Mouse (Mus musculus) cerebellum, adult 9-11 months (tissue): ENCODE results near the gene Ciapin1.

Experiments
- DNase-seq: peaks from one replicate; pipeline ENCODE4 v3.0.0; 2022

Ciapin1 gene

GRCm38 (mm10) chr8:94837662-94838574 is at the start of gene Ciapin1, which contains the start of gene Coq9:
TSS of gene Ciapin1 (minus strand) at chr8:94838358.
TSS of gene Coq9 (plus strand) at chr8:94838321.
- DNase-seq: peak; percentile 95

- no peak for DNase-seq
These were observed 42.6 kb upstream of the Ciapin1 start for GRCm38 (mm10) chr8:94880742-94881141.

GRCm38 (mm10) chr8:94876820-94877219 is 38.7 kb upstream of the Ciapin1 start:
- DNase-seq: no peak

- DNase-seq: peak; percentile 61
These were observed 38.1 kb upstream of the Ciapin1 start, which contains the start of gene Dok4 for GRCm38 (mm10) chr8:94876197-94876730. TSS of gene Dok4 (minus strand) at chr8:94876330.

- no peak for DNase-seq
These were observed 37.7 kb upstream of the Ciapin1 start for GRCm38 (mm10) chr8:94875871-94876150.

- DNase-seq: peak; percentile 33
These were observed 37.1 kb upstream of the Ciapin1 start for GRCm38 (mm10) chr8:94875096-94875870.

GRCm38 (mm10) chr8:94874358-94874757 is 36.2 kb upstream of the Ciapin1 start:
- DNase-seq: peak; percentile 65

GRCm38 (mm10) chr8:94872576-94872975 is 34.4 kb upstream of the Ciapin1 start:
- no peak for DNase-seq

- DNase-seq: peak; percentile 35
These were observed 34.0 kb upstream of the Ciapin1 start for GRCm38 (mm10) chr8:94872156-94872555.

- DNase-seq: peak; percentile 73
These were observed 33.1 kb upstream of the Ciapin1 start for GRCm38 (mm10) chr8:94871108-94871894.

- DNase-seq: peak; percentile 63
These were observed 32.4 kb upstream of the Ciapin1 start for GRCm38 (mm10) chr8:94870474-94871107.

- DNase-seq: peak; percentile 15
These were observed 31.8 kb upstream of the Ciapin1 start for GRCm38 (mm10) chr8:94870003-94870402.

- DNase-seq: no peak
These were observed 31.0 kb upstream of the Ciapin1 start for GRCm38 (mm10) chr8:94869146-94869545.

GRCm38 (mm10) chr8:94866921-94867320 is 28.8 kb upstream of the Ciapin1 start:
- DNase-seq: no peak

GRCm38 (mm10) chr8:94865292-94865691 is 27.1 kb upstream of the Ciapin1 start:
- DNase-seq: no peak

- DNase-seq: no peak
These were observed 25.9 kb upstream of the Ciapin1 start for GRCm38 (mm10) chr8:94863897-94864673.

GRCm38 (mm10) chr8:94862487-94863220 is 24.5 kb upstream of the Ciapin1 start:
- DNase-seq: no peak

GRCm38 (mm10) chr8:94861352-94861910 is 23.3 kb upstream of the Ciapin1 start:
- no peak for DNase-seq

- DNase-seq: peak; percentile 90
These were observed 19.4 kb upstream of the Ciapin1 start, which contains the start of gene Polr2c for GRCm38 (mm10) chr8:94857346-94858173. TSS of gene Polr2c (plus strand) at chr8:94857450.
